Mouse (Mus musculus) liver, embryonic 11.5 days (tissue): ENCODE measurements around the gene Adora1. TPM values are rescaled to one million over a fixed set of nuclear protein-coding genes. Genes with fewer than 3 reads are reported as not detected.
A peak's percentile ranks its signal among the peaks of the same experiment; 100 is the strongest.

Experiments
- ATAC-seq: fragments of 200-750 bp; cut with Nextera tagmentation; replicated peaks from 2 replicates; pipeline ENCODE4 v1.8.0; 2017; ENCODE audit warnings: moderate number of reproducible peaks, mild to moderate bottlenecking, moderate TSS enrichment, moderate library complexity; ENCODE audit not compliant: low FRiP score
- DNase-seq: peaks from one replicate; pipeline ENCODE4 v3.0.0-alpha.2; 2017; ENCODE audit warnings: low spot score
- H3K27ac ChIP-seq: fragments of 300-500 bp; sonication (generic); 2 replicates; pipeline ENCODE4 v1.5.1; 2014; ENCODE audit warnings: mild to moderate bottlenecking, low read depth, low read length, control low read depth
- H3K27me3 ChIP-seq: fragments of 300-500 bp; sonication (generic); replicated peaks from 2 replicates; pipeline ENCODE4 v1.6.1; 2014; ENCODE audit warnings: low read length, mixed read lengths; ENCODE audit not compliant: control insufficient read depth, insufficient read depth
- H3K36me3 ChIP-seq: fragments of 300-500 bp; sonication (generic); 2 replicates; pipeline ENCODE4 v1.6.1; 2014; ENCODE audit warnings: mild to moderate bottlenecking, low read length, moderate library complexity, mixed read lengths; ENCODE audit not compliant: control insufficient read depth, insufficient read depth
- H3K4me1 ChIP-seq: fragments of 300-500 bp; sonication (generic); replicated peaks from 2 replicates; pipeline ENCODE4 v1.6.1; 2014; ENCODE audit warnings: low read length, mixed read lengths; ENCODE audit not compliant: control insufficient read depth, insufficient read depth
- H3K4me2 ChIP-seq: fragments of 300-500 bp; sonication (generic); 2 replicates; pipeline ENCODE4 v1.6.1; 2014; ENCODE audit warnings: mild to moderate bottlenecking, control low read depth, moderate library complexity
- H3K4me3 ChIP-seq: fragments of 300-500 bp; sonication (generic); 2 replicates; pipeline ENCODE4 v1.5.1; 2014; ENCODE audit warnings: low read depth, low read length, control low read depth
- H3K9ac ChIP-seq: fragments of 300-500 bp; sonication (generic); 2 replicates; pipeline ENCODE4 v1.6.1; 2014; ENCODE audit warnings: low read depth, low read length, control low read depth
- H3K9me3 ChIP-seq: fragments of 300-500 bp; sonication (generic); 2 replicates; pipeline ENCODE4 v1.6.1; 2016; ENCODE audit warnings: low read length, inconsistent platforms, mixed read lengths; ENCODE audit not compliant: control insufficient read depth
- WGBS: fragments of 180-500 bp; shearing (Covaris S2); extraction: QIAGEN DNeasy Blood & Tissue Kit; methylation state at CpG from one replicate; pipeline ENCODE4 v1.1.7; 2014; 5-methylcytosine and 5-hydroxymethylcytosine counted together
- polyA plus RNA-seq: library from polyadenylated mRNA; unstranded; fragments of >200 nt; fragmentation: Nextera tagmentation; extraction: Ambion mirVana; gene quantifications from 2 replicates; pipeline ENCODE4 v1.2.1, GENCODE M21; 2014

The Adora1 gene
- polyA plus RNA-seq, 1 experiment from 2014 or later = 0.29 TPM

DNA sequence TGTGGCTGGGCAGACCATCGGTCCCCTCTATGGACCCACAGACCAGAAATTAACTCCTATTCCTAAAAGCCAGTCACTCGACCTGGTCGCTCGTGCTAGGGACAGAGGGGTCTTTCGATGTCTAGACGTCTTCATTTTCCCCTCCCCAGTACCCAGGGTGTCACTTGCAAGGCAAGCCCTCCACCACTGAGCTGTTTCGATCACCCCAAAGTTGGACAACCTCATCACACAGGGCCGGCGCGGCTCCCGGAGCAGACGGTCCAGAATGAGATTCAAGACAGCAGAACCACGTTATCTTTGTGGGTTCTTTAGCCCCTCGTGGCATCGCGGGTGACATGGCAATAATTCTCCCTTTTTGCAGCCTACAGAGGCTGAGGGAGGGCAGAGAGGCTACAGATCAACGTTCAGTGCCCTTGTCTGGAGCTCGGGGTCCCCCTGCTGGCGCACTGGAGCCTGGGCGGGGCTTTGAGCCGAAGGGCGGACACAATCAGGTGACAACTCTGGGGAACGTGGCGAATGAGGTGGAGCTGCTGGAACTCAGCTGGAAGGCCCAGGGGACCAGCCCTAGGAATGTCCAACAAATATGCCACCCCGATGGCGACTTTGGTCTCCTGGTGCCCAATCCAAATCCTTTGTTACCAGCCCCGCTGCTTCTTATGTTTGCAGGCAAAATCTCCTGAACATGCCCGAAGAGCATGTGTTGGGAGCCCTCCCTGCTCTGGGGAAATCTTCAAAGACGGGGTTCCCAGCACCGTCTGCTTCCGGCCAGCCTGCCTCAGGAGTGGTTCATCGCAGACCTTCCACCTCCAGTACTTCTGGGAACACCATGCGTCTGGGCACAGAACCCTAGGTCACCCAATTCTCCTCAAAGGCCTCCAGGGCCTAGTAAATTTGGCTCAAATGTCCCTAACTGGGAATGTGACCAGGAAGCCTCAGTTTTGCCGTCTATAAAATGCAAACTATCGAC is 9.0 kb upstream of the Adora1 start:
- Histone ChIP-seq H3K4me2 (peak overlapping the region; percentile 19), H3K9me3 (no peaks in the 10 kb centered on the region), H3K9ac (no peak overlapping the region), H3K27ac (no peak overlapping the region), H3K4me1 (no peaks in the 10 kb centered on the region), H3K27me3 (peaks cover 4% of the 10 kb centered on the region; the same call in 1 of the 2 replicates), H3K36me3 (no peaks in the 10 kb centered on the region), H3K4me3 (no peak overlapping the region)
- DNase-seq (peak; percentile 82), ATAC-seq (peak; percentile 69)
- 22% methylated on average over 35 of the region's 35 CpGs for WGBS

DNA sequence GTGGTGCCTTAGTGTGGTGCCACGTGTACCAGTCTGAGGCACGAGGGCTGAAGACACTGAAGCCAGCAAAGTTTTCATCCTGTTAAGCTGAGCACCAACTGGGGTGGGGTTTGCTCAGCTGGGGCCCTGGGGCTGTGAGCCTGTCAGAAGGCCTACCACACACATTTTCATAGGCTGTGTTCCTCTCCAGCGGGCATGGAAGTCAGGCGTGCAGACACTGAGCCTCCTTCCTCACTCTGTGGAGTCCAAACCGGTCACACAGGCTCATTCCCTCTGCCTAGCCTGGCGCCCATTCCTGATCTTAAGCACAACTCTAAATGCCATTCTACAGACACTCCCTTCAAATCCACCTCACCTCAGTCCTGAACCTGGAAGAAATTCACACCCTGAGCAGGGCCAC is 8.3 kb upstream of the Adora1 start:
- no peak overlapping the region for H3K9ac ChIP-seq
- H3K36me3 ChIP-seq = no peaks in the 10 kb centered on the region
- no peak overlapping the region for H3K4me3 ChIP-seq
- no peak overlapping the region for H3K27ac ChIP-seq
- WGBS = 71% methylated on average over 6 of the region's 6 CpGs
- H3K27me3 ChIP-seq = peaks cover 4% of the 10 kb centered on the region; the same call in 1 of the 2 replicates
- ATAC-seq = no peak
- DNase-seq = no peak
- no peak overlapping the region for H3K4me2 ChIP-seq
- no peaks in the 10 kb centered on the region for H3K9me3 ChIP-seq
- no peaks in the 10 kb centered on the region for H3K4me1 ChIP-seq

DNA sequence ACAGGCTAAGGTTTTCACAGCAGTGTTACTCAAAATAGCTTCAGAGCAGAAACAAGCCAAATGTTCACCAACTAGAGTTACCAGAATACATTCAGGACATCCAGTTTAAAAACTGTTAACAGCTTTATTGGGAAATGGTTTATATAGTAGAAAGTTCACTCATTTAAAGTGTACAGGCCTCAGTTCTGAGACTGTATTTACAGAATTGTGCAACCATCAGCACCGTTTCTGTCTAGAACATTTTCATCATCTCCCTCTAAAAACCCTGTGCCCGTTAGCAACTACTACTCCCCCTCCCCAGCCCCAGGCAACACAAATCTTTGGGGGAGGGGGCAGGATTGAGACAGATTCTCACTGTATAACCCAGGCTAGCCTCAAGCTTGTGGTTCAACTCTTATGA is 7.1 kb upstream of the Adora1 start:
- DNase-seq = no peak
- Histone ChIP-seq H3K4me3 (no peak overlapping the region), H3K4me2 (no peak overlapping the region), H3K36me3 (no peaks in the 10 kb centered on the region), H3K9ac (no peak overlapping the region), H3K27ac (no peak overlapping the region), H3K4me1 (no peaks in the 10 kb centered on the region), H3K27me3 (peaks cover 5% of the 10 kb centered on the region; the same call in 1 of the 2 replicates), H3K9me3 (no peaks in the 10 kb centered on the region)
- no peak for ATAC-seq
- 71% methylated on average over 2 of the region's 2 CpGs for WGBS

DNA sequence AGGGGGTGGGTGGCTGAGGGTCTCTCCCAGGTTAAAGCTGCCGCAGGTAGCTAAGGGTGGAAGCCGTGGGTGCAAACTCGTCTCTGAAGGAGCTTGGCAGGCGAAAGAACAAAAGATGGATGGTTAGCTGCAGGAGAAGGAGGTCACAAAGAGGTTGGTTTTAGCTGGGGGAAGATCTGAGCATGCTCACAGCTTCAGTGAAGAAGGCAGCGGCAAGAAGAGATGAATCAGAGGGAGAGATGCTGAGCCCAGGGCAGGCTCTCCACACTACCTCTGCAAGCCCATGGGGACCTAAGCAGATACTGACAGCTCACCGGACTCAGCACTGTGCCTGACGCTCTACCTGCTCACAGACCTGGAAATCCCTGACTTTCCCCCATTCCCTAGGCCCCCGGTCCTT is 6.1 kb upstream of the Adora1 start:
- ATAC-seq = no peak
- WGBS = 59% methylated on average over 8 of the region's 8 CpGs

DNA sequence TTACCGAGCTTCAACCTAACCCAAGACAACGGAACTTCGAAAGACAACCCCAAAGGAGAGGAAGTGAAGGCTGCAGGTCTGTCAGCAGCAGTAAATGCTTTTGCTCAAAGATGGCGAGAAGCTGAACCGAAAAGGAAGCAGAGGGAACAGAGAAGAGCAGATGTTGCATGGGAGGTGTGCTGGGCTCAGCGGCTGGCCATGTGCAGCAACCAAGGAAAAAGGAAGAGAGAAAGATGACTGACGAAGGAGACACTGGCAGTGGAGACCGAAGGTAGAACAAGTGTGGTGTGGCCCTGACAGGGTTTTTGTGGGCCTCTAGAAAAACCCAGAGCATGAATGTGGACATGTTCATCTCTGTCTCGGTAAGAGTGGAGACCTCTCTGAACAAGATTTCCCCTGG is 5.5 kb upstream of the Adora1 start:
- H3K4me3 ChIP-seq = no peak overlapping the region
- H3K4me1 ChIP-seq = no peaks in the 10 kb centered on the region
- no peak for ATAC-seq
- no peak overlapping the region for H3K9ac ChIP-seq
- no peaks in the 10 kb centered on the region for H3K9me3 ChIP-seq
- H3K36me3 ChIP-seq = no peaks in the 10 kb centered on the region
- DNase-seq = no peak
- WGBS = 56% methylated on average over 9 of the region's 9 CpGs
- no peak overlapping the region for H3K4me2 ChIP-seq
- H3K27ac ChIP-seq = no peak overlapping the region
- peaks cover 21% of the 10 kb centered on the region for H3K27me3 ChIP-seq

More for the DNA sequence above, 6.1 kb upstream of the Adora1 start:
- no peak overlapping the region for H3K4me2 ChIP-seq
- no peak for DNase-seq
- H3K9me3 ChIP-seq = no peaks in the 10 kb centered on the region
- H3K4me1 ChIP-seq = no peaks in the 10 kb centered on the region
- no peak overlapping the region for H3K27ac ChIP-seq
- H3K9ac ChIP-seq = no peak overlapping the region
- peaks cover 15% of the 10 kb centered on the region for H3K27me3 ChIP-seq
- H3K4me3 ChIP-seq = no peak overlapping the region
- no peaks in the 10 kb centered on the region for H3K36me3 ChIP-seq

DNA sequence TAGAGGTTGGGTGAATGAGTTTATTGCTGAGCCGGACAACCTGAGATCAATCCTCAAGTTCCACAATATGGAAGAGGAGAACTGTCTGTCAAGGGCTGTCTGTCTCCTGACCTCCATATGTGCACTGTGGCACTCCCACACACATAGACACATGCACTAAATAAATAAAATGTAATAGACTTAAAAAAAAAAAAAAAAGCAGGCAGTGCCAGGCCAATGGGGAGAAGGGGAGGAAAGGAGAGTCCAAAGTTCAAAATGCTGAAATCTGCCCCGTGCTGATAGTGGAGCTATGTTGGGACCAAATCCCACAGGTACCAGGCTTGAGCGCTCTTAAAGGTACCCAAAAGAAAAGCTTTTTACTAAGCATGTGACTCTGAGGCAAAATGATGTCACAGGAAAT is 2.2 kb upstream of the Adora1 start:
- ATAC-seq (no peak), DNase-seq (no peak)
- Histone ChIP-seq H3K4me1 (no peaks in the 10 kb centered on the region), H3K9me3 (no peaks in the 10 kb centered on the region), H3K27me3 (peaks cover 51% of the 10 kb centered on the region), H3K27ac (no peak overlapping the region), H3K36me3 (no peaks in the 10 kb centered on the region), H3K4me3 (no peak overlapping the region), H3K9ac (no peak overlapping the region), H3K4me2 (no peak overlapping the region)
- WGBS = 77% methylated on average over 3 of the region's 3 CpGs

DNA sequence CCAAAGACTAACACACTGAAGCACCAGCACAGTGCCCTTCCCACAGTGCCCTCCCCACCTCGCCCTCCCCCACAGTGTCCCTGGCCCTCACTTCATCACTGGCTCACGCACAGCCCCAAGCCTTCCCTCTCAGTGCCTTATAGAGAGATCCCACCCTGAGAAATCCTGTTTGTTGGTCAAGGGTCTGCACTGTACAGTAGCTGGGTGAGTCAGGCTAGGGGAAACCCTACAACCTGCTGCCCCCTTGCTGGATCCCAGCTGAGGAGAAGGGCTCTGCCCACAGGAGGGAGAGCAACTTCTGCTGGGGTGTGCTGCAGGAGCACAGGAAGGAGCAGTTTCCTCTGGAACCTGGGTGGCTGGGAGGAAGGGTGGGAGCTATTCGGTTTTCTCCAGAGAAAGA is 911 bp upstream of the Adora1 start:
- Histone ChIP-seq H3K4me2 (no peak overlapping the region), H3K36me3 (no peaks in the 10 kb centered on the region), H3K27me3 (peaks cover 51% of the 10 kb centered on the region), H3K9ac (no peak overlapping the region), H3K4me1 (no peaks in the 10 kb centered on the region), H3K9me3 (no peaks in the 10 kb centered on the region), H3K27ac (no peak overlapping the region), H3K4me3 (no peak overlapping the region)
- 24% methylated on average over 3 of the region's 3 CpGs for WGBS
- DNase-seq (no peak), ATAC-seq (no peak)

DNA sequence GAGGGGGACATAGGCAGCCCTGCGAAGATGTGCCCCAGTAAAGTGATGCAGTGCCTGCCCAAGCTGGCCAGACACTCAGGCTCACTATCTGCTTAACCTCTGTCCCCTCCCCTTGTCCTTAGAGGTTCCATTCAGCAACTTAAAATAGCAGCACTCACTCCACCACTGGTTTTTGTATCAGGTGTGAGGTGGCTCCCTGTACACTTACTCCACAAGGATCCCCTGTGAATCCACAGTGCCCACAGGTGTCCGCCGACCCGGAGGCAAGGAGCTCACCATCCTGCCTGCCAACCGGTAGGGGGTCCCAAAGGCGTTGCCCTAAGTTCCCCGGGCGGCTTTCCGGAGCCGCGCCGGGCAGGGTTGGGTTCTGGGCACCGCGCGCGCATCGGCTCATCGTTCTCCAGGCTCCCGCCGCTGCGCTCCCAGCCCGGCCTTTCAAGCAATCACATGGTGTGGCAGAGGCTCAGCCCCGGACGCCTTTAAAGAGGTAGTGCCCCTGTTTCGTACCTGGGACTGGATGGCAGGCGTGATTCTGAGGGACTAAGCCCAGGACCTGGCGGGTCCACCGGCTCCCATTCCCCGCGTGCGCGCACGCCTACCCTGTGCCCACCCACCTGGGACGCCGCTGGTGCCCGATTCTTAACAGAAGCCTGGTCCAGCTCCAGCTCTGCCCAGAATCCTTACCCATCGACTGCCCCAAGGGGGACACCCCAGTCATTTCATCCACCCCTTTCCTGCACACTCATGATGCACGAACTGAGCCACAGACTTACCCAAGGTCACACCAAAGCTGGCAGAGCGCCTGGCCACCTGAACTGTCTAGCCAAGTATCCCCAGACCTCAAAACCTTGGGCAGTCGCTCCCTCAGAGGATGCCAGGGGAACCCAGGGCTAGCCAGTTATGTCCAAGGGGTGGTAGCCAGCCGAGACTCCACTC is 508 bp downstream of the Adora1 start:
- Histone ChIP-seq H3K27me3 (peaks cover 50% of the 10 kb centered on the region), H3K27ac (no peak overlapping the region), H3K4me2 (peak overlapping the region; percentile 71), H3K9me3 (no peaks in the 10 kb centered on the region), H3K4me3 (peak overlapping the region; percentile 42), H3K36me3 (no peaks in the 10 kb centered on the region), H3K9ac (no peak overlapping the region), H3K4me1 (no peaks in the 10 kb centered on the region)
- DNase-seq = no peak
- no peak for ATAC-seq
- 3% methylated on average over 41 of the region's 41 CpGs for WGBS
